Mouse (Mus musculus): Measurements from ENCODE around the gene C1qc.

DNA sequence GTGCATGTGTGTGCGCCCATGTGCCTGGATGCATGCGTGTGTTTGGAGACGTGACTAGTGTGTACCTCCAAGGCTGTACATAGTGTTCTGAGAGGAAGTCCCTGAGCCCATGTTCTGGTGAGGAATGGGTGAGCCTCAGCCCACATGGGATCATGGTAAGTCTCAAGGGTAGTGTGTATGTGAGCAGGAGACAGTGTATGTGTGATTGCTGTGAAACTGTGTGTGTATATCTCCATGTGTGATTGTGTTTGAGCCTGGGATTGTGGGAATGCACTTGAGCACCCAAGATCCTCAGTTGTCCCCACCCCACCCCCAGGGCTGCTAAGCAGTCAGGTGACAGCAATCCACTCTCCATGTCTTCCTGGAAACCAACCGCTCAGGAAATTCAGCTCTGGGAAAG is 2.0 kb upstream of the C1qc start:
- TF ChIP-seq CTCF (IDR thresholded peaks at IDR 0.05; ENCODE audit: low read depth, low read length) (no peak), POLR2A (IDR thresholded peaks at IDR 0.05; ENCODE audit: extremely low read depth, insufficient read depth, low read length) (no peak)

All from liver, adult 2 months (tissue).